Mouse (Mus musculus) embryonic facial prominence, embryonic 10.5 days (tissue): Measurements from ENCODE around the gene Emilin2. TPM values are rescaled to one million over a fixed set of nuclear protein-coding genes. Genes with fewer than 3 reads are reported as not detected.

ENCODE experiments used
- DNase-seq: peaks from one replicate; pipeline ENCODE4 v3.0.0-alpha.2; 2017; ENCODE audit warnings: low spot score
- H3K27ac ChIP-seq: fragments of 300-500 bp; sonication (generic); replicated peaks from 2 replicates; pipeline ENCODE4 v1.5.1; 2016; ENCODE audit warnings: mild to moderate bottlenecking
- H3K27me3 ChIP-seq: fragments of 300-500 bp; sonication (generic); replicated peaks from 2 replicates; pipeline ENCODE4 v1.6.1; 2016; ENCODE audit warnings: low read depth, mild to moderate bottlenecking; ENCODE audit not compliant: poor library complexity, severe bottlenecking
- H3K36me3 ChIP-seq: fragments of 300-500 bp; sonication (generic); replicated peaks from 2 replicates; pipeline ENCODE4 v1.6.1; 2016; ENCODE audit warnings: mild to moderate bottlenecking, moderate library complexity
- H3K4me1 ChIP-seq: fragments of 300-500 bp; sonication (generic); 2 replicates; pipeline ENCODE4 v1.6.1; 2016
- H3K4me3 ChIP-seq: fragments of 300-500 bp; sonication (generic); 2 replicates; pipeline ENCODE4 v1.5.1; 2016; ENCODE audit warnings: mild to moderate bottlenecking, moderate library complexity
- H3K9me3 ChIP-seq: fragments of 300-500 bp; sonication (generic); 2 replicates; pipeline ENCODE4 v1.6.1; 2016; ENCODE audit warnings: mild to moderate bottlenecking
- WGBS: fragments of 180-500 bp; shearing (Covaris S2); methylation state at CpG from one replicate; pipeline ENCODE4 v1.1.7; 2016; 5-methylcytosine and 5-hydroxymethylcytosine counted together
- polyA plus RNA-seq: library from polyadenylated mRNA; unstranded; fragments of >200 nt; fragmentation: Nextera tagmentation; extraction: Ambion mirVana; gene quantifications from 2 replicates; pipeline ENCODE4 v1.2.1, GENCODE M21; 2016

The Emilin2 gene
- polyA plus RNA-seq, 1 experiment from 2014 or later: 22.2 TPM

- no peaks in the 10 kb centered on the region for H3K27me3 ChIP-seq
- H3K9me3 ChIP-seq: no peaks in the 10 kb centered on the region
- H3K4me3 ChIP-seq: no peak overlapping the region
- 93% methylated on average over 6 of the region's 6 CpGs for WGBS
- H3K4me1 ChIP-seq: no peaks in the 10 kb centered on the region
- H3K27ac ChIP-seq: no peak overlapping the region
- H3K36me3 ChIP-seq: peaks cover 46% of the 10 kb centered on the region
- DNase-seq: no peak
Measured at GRCm38 (mm10) chr17:71277701-71278491, 33.9 kb downstream of the Emilin2 start.

- Histone ChIP-seq H3K27ac (no peak overlapping the region), H3K4me3 (no peak overlapping the region), H3K4me1 (no peaks in the 10 kb centered on the region), H3K36me3 (peaks cover 57% of the 10 kb centered on the region), H3K9me3 (no peaks in the 10 kb centered on the region), H3K27me3 (no peaks in the 10 kb centered on the region)
- DNase-seq: no peak
- 88% methylated on average over 10 of the region's 10 CpGs for WGBS
Measured at GRCm38 (mm10) chr17:71276771-71277170, 35.0 kb downstream of the Emilin2 start.

DNA sequence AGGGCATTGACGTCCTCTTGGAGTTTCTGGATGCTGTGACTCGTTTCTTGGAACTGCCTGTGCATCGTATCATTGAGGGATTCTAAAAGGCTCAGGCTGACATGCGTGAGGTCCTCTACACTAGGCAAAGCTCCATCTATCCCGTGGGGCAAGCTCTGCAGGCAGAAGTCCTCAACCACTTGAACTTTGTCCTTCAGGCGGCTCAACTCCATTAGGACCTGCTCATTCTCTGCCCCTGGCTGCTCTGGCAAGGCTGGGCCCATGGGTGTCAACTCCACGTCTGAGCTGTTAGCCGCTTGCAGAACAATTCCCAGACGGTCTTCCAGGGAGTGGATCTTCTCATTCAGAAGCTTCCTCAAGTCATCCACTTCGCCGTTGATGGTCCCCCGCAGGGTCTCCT is 37.9 kb downstream of the Emilin2 start:
- Histone ChIP-seq H3K27ac (no peak overlapping the region), H3K36me3 (peaks cover 51% of the 10 kb centered on the region), H3K27me3 (no peaks in the 10 kb centered on the region), H3K4me3 (no peak overlapping the region), H3K4me1 (no peaks in the 10 kb centered on the region), H3K9me3 (no peaks in the 10 kb centered on the region)
- DNase-seq: no peak
- 95% methylated on average over 12 of the region's 12 CpGs for WGBS

GRCm38 (mm10) chr17:71268599-71268998 is 43.2 kb downstream of the Emilin2 start:
- peaks cover 31% of the 10 kb centered on the region for H3K36me3 ChIP-seq
- 91% methylated on average over 3 of the region's 3 CpGs for WGBS
- no peak overlapping the region for H3K4me3 ChIP-seq
- DNase-seq: no peak
- H3K4me1 ChIP-seq: peaks cover 8% of the 10 kb centered on the region; the same call in 1 of the 2 replicates
- no peak overlapping the region for H3K27ac ChIP-seq
- no peaks in the 10 kb centered on the region for H3K27me3 ChIP-seq
- no peaks in the 10 kb centered on the region for H3K9me3 ChIP-seq

- Histone ChIP-seq H3K27ac (no peak overlapping the region), H3K27me3 (no peaks in the 10 kb centered on the region)
Measured at GRCm38 (mm10) chr17:71268152-71268551, 43.6 kb downstream of the Emilin2 start.

DNA sequence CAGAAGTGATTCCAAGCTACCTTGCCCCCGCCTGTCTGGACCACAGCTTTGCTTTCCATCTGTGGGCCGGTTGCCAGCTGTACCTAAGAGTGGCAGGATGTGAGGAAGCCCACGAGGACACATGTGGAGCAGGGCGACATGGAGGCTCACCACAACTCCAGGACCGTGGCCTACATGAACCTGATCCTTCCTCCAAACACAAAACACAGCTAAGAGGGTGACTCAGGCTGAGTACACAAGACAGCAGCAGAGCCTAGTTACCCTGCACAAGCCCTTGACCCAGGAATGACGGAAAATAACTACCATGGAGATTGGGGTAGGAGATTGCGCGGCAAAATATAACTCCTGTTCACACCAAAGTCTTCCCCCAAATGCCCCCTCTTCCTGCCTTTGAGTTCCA is 44.4 kb downstream of the Emilin2 start:
- 91% methylated on average over 8 of the region's 8 CpGs for WGBS

More at GRCm38 (mm10) chr17:71268152-71268551, 43.6 kb downstream of the Emilin2 start:
- WGBS: 88% methylated on average over 10 of the region's 10 CpGs
- Histone ChIP-seq H3K4me3 (no peak overlapping the region), H3K4me1 (peaks cover 8% of the 10 kb centered on the region; the same call in 1 of the 2 replicates), H3K9me3 (no peaks in the 10 kb centered on the region), H3K36me3 (peaks cover 26% of the 10 kb centered on the region)
- no peak for DNase-seq

DNA sequence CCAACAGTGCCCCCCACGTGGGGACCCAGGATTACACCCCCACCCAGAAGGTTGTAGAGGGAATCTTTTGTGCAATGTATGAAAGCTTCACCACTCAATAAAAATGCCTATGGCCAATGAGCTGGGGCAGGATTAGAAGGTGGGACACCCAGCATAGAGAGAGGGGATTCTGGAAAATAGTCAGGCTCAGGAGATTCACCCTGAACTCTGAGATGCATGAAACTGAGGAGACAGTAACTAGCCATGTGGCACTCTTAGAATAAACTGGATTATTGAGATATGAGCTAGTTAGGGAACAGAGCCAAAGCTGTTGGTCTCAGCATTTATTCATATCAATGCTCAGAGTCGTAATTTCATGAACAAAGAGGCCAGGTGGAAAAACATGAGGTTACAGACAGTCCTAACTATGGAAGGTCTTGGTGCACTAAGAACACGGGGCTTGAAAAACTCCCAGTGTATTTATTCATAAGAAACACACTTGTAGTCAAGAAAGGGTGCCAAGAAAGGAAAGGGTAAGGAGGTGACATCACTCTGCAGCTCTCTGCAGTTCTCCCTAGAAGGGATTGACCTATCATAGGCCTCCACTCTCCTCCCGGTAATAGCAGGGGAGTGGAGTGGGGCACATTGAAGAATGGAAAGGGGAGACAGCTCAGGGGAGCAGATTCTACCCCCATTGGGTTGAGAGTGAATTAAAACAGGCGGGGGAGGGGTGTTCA is 46.3 kb downstream of the Emilin2 start:
- no peak for DNase-seq
- H3K9me3 ChIP-seq: no peaks in the 10 kb centered on the region
- H3K4me3 ChIP-seq: no peak overlapping the region
- 80% methylated on average over 5 of the region's 5 CpGs for WGBS
- H3K27me3 ChIP-seq: no peaks in the 10 kb centered on the region
- peaks cover 8% of the 10 kb centered on the region; the same call in 1 of the 2 replicates for H3K4me1 ChIP-seq
- peaks cover 6% of the 10 kb centered on the region; the same call in 1 of the 2 replicates for H3K36me3 ChIP-seq
- no peak overlapping the region for H3K27ac ChIP-seq

More for the DNA sequence above, 44.4 kb downstream of the Emilin2 start:
- DNase-seq: no peak
- Histone ChIP-seq H3K4me1 (peaks cover 8% of the 10 kb centered on the region; the same call in 1 of the 2 replicates), H3K4me3 (no peak overlapping the region), H3K27me3 (no peaks in the 10 kb centered on the region), H3K27ac (no peak overlapping the region), H3K9me3 (no peaks in the 10 kb centered on the region), H3K36me3 (peaks cover 18% of the 10 kb centered on the region)

DNA sequence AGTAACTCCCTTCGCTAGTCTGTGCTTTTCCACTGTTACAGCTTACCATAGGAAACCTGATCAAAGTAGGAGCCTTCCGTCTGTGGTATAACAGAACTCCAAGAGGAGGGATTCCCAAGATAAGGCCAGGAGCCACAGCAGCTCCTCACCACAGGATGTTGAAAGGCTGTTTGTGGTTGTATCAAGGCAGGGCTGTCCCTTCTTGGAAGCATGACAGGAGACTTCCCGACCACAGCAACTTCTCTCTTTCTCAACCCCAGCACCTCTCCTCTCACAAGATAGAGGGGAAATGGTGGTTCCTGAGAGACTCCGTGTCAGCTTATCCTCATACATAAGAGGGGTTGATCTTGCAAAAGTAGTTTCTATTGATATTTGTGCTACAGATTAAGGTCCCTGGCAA is 47.0 kb downstream of the Emilin2 start:
- DNase-seq: no peak
- no peak overlapping the region for H3K27ac ChIP-seq
- no peak overlapping the region for H3K4me3 ChIP-seq
- H3K36me3 ChIP-seq: 0 out of 2 replicates have a peak, but pooled peaks cover 4% of the 10 kb centered on the region
- 82% methylated on average over 4 of the region's 4 CpGs for WGBS
- peaks cover 10% of the 10 kb centered on the region for H3K4me1 ChIP-seq
- no peaks in the 10 kb centered on the region for H3K9me3 ChIP-seq
- no peaks in the 10 kb centered on the region for H3K27me3 ChIP-seq

DNA sequence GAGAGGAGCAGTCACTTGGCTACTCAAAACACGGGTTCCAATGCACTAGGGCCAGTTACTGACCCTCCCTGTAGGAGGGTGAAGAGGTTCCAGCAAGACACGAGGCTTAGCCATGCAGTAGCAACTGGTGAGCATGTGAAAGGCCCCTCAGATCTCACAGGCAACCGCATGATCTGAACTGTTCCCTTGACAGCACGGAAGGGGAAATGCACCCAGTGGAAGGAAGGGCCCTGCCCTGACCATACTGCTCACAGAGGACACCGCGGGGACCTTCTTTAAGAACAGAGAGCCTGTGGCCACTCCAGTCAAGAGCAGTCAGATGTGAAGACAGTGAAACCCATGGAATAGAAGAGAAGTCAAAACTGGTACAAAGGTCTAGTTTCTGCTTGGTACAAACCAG is 48.6 kb downstream of the Emilin2 start:
- Histone ChIP-seq H3K27me3 (no peaks in the 10 kb centered on the region), H3K27ac (no peak overlapping the region), H3K9me3 (no peaks in the 10 kb centered on the region), H3K4me1 (peaks cover 10% of the 10 kb centered on the region), H3K36me3 (0 out of 2 replicates have a peak, but pooled peaks cover 4% of the 10 kb centered on the region), H3K4me3 (no peak overlapping the region)
- 82% methylated on average over 6 of the region's 6 CpGs for WGBS
- DNase-seq: no peak

DNA sequence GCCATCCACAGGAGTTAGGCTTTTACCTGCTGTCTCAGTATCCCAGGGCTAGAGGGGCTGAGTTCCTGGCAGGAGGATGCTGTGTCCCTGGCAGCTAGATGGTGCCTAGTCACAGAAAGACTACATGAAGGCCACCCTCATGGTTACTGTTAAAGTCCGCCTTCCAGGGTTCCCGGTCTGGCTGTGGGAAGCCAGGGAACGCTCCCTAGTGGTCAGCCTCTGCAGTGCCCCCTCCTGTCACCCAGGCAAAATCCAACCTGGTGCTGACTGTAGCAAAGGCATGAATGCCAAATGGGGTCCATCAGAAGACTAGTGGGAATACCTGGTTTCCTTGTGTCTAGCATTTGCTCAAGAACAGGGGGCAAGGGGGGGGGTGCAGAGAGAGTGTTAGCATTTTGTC is 51.1 kb downstream of the Emilin2 start:
- WGBS: 48% methylated on average over 3 of the region's 3 CpGs
- no peaks in the 10 kb centered on the region for H3K27me3 ChIP-seq

GRCm38 (mm10) chr17:71259727-71260126 is 52.1 kb downstream of the Emilin2 start:
- no peak for DNase-seq
- no peaks in the 10 kb centered on the region for H3K9me3 ChIP-seq
- H3K36me3 ChIP-seq: peaks cover 15% of the 10 kb centered on the region
- WGBS: 83% methylated on average over 11 of the region's 11 CpGs
- no peaks in the 10 kb centered on the region for H3K27me3 ChIP-seq
- H3K4me1 ChIP-seq: peaks cover 17% of the 10 kb centered on the region
- H3K27ac ChIP-seq: no peak overlapping the region
- no peak overlapping the region for H3K4me3 ChIP-seq

More for the DNA sequence above, 51.1 kb downstream of the Emilin2 start:
- Histone ChIP-seq H3K4me1 (peaks cover 11% of the 10 kb centered on the region), H3K9me3 (no peaks in the 10 kb centered on the region), H3K27ac (no peak overlapping the region), H3K4me3 (no peak overlapping the region), H3K36me3 (peaks cover 8% of the 10 kb centered on the region)
- no peak for DNase-seq

- H3K4me3 ChIP-seq: no peak overlapping the region
- peaks cover 38% of the 10 kb centered on the region for H3K36me3 ChIP-seq
- peaks cover 34% of the 10 kb centered on the region for H3K4me1 ChIP-seq
- 90% methylated on average over 13 of the region's 13 CpGs for WGBS
- no peak for DNase-seq
- no peaks in the 10 kb centered on the region for H3K9me3 ChIP-seq
- H3K27me3 ChIP-seq: no peaks in the 10 kb centered on the region
- no peak overlapping the region; the same call in 1 of the 2 replicates for H3K27ac ChIP-seq
Measured at GRCm38 (mm10) chr17:71256806-71257536, 54.8 kb downstream of the Emilin2 start.
